Mouse (Mus musculus) gastrocnemius, adult 8-10 months (tissue): ENCODE measurements around the gene Serpinb9. TPM values are rescaled to one million over a fixed set of nuclear protein-coding genes. Genes with fewer than 3 reads are reported as not detected.

Experiments
- total RNA-seq, 4 experiments: library from RNA; stranded (reverse); gene quantifications; 2 replicates each; pipeline ENCODE4 v1.2.4; 2022

The Serpinb9 gene
- total RNA-seq, 4 experiments from 2014 or later = 1.5 to 2.5 (median 1.9) TPM

Other genes with a start within 250 kb of the Serpinb9 start
- gene Mylk4, start 219.3 kb upstream of the Serpinb9 start, total RNA-seq = 1,000 to 10,000 TPM; 1,586 to 2,341 (median 2,026) TPM
- gene Wrnip1, start 201.2 kb upstream of the Serpinb9 start, total RNA-seq = 1 to 10 TPM; 4.2 to 7.9 (median 6.0) TPM
- gene D930007J09Rik, start 200.4 kb upstream of the Serpinb9 start, total RNA-seq = not detected
- 1 to 10 TPM; 1.7 to 3.9 (median 3.1) TPM for gene Serpinb1a, start 152.1 kb upstream of the Serpinb9 start, total RNA-seq
- gene Serpinb1c, start 105.0 kb upstream of the Serpinb9 start, total RNA-seq = 1 to 10 TPM; 1.2 to 3.9 (median 2.1) TPM
- gene Serpinb6b, start 38.0 kb upstream of the Serpinb9 start, total RNA-seq = 1 to 10 TPM; 1.6 to 2.7 (median 2.3) TPM
- gene Serpinb9b, start 24.2 kb downstream of the Serpinb9 start, total RNA-seq = not detected
- not detected for gene Serpinb1b, start 75.3 kb downstream of the Serpinb9 start, total RNA-seq
- gene Serpinb9c, start 156.5 kb downstream of the Serpinb9 start, total RNA-seq = not detected
- not detected for gene Serpinb9d, start 189.7 kb downstream of the Serpinb9 start, total RNA-seq
- gene Serpinb9e, start 246.4 kb downstream of the Serpinb9 start, total RNA-seq = not detected